Mouse (Mus musculus) left cerebral cortex, postnatal 10 days (tissue): ENCODE data around the gene Gcnt4. TPM values are rescaled to one million over a fixed set of nuclear protein-coding genes. Genes with fewer than 3 reads are reported as not detected.

Experiments used
- DNase-seq, 2 experiments: peaks; one replicate each; pipeline ENCODE4 v3.0.0; 2021 to 2022; ENCODE audit warnings: low spot score in 2 of 2, mixed read lengths in 1 of 2; ENCODE audit errors: extremely low spot score in 1 of 2
- intact Hi-C: fragments of 180-260 bp; cut with DNase I; formaldehyde crosslinking; loops from one replicate; pipeline ENCODE4 v1.15.1; 2025
- total RNA-seq, 2 experiments: library from RNA; stranded (reverse); gene quantifications; 2 replicates each; pipeline ENCODE4 v1.2.3; 2021

Gene Gcnt4
- total RNA-seq, 2 experiments from 2014 or later = 3.6 to 4.2 TPM

- intact Hi-C loops = no loop called here
- no peak for DNase-seq
Measured at GRCm38 (mm10) chr13:96983251-96984126, 59.0 kb downstream of the Gcnt4 start.

- DNase-seq = no peak
- intact Hi-C loops = no loop called here
Measured at GRCm38 (mm10) chr13:96984688-96985087, 60.2 kb downstream of the Gcnt4 start.

GRCm38 (mm10) chr13:96985599-96986275 is 61.2 kb downstream of the Gcnt4 start:
- no peak for DNase-seq
- intact Hi-C loops = no loop called here

GRCm38 (mm10) chr13:96989129-96989528 is 64.6 kb downstream of the Gcnt4 start:
- no peak for DNase-seq
- intact Hi-C loops = no loop called here

- intact Hi-C loops = no loop called here
- DNase-seq = no peak
Measured at GRCm38 (mm10) chr13:96990045-96990444, 65.6 kb downstream of the Gcnt4 start.

- intact Hi-C loops = no loop called here
- DNase-seq = no peak
Measured at GRCm38 (mm10) chr13:96990561-96991265, 66.2 kb downstream of the Gcnt4 start.

GRCm38 (mm10) chr13:96993291-96993989 is 69.0 kb downstream of the Gcnt4 start:
- intact Hi-C loops = no loop called here
- no peak for DNase-seq

- intact Hi-C loops = no loop called here
Measured at GRCm38 (mm10) chr13:96995243-96995642, 70.8 kb downstream of the Gcnt4 start.

GRCm38 (mm10) chr13:96997080-96997479 is 72.6 kb downstream of the Gcnt4 start:
- DNase-seq = no peak
- intact Hi-C loops = no loop called here

More at GRCm38 (mm10) chr13:96995243-96995642, 70.8 kb downstream of the Gcnt4 start:
- no peak for DNase-seq

Other genes starting within 250 kb of the Gcnt4 start
- gene Ankrd31, start 176.4 kb upstream of the Gcnt4 start, total RNA-seq = under 1 TPM; 0.30 to 0.39 TPM
- not detected for gene 1700029F12Rik, start 109.7 kb downstream of the Gcnt4 start, total RNA-seq
- gene Fam169a, start 142.6 kb downstream of the Gcnt4 start, total RNA-seq = 10 to 100 TPM; 48.0 to 49.2 TPM
- gene Gm6169, start 174.5 kb downstream of the Gcnt4 start, total RNA-seq = 1 to 10 TPM in 1 of 2 experiments, not detected in 1; 4.3 TPM
- gene Gfm2, start 213.2 kb downstream of the Gcnt4 start, total RNA-seq = 10 to 100 TPM; 24.5 to 27.2 TPM
- 10 to 100 TPM; 53.7 to 55.4 TPM for gene Nsa2, start 213.2 kb downstream of the Gcnt4 start, total RNA-seq